Mouse (Mus musculus) cerebellum, adult 2 months (tissue): ENCODE results near the gene Actl6b. TPM values are rescaled to one million over a fixed set of nuclear protein-coding genes. Genes with fewer than 3 reads are reported as not detected.

Source experiments
- DNase-seq, 2 experiments: peaks; one replicate each; pipeline ENCODE4 v3.0.0; 2021
- H3K27ac ChIP-seq: fragments of 200-500 bp; 2 replicates; pipeline ENCODE4 v1.5.1; 2012; ENCODE audit warnings: low read length, control low read depth, inconsistent platforms; ENCODE audit not compliant: insufficient read depth
- H3K27me3 ChIP-seq: fragments of 200-500 bp; 2 replicates; pipeline ENCODE4 v1.6.1; 2012; ENCODE audit warnings: inconsistent platforms, mild to moderate bottlenecking, low read length, moderate library complexity; ENCODE audit not compliant: control insufficient read depth, insufficient read depth
- H3K4me1 ChIP-seq: fragments of 200-500 bp; 2 replicates; pipeline ENCODE4 v1.6.1; 2011; ENCODE audit warnings: low read length; ENCODE audit not compliant: control insufficient read depth, insufficient read depth
- H3K4me3 ChIP-seq: fragments of 200-500 bp; replicated peaks from 2 replicates; pipeline ENCODE3; 2011; ENCODE audit warnings: mild to moderate bottlenecking, low read depth, low read length, control low read depth; ENCODE audit not compliant: insufficient read depth
- CTCF ChIP-seq: fragments of 200-500 bp; IDR thresholded peaks from 2 replicates; pipeline ENCODE4 v1.5.1; 2011; ENCODE audit warnings: low read depth, mild to moderate bottlenecking, control low read depth, low read length, moderate library complexity, borderline replicate concordance; ENCODE audit not compliant: insufficient read depth
- POLR2A ChIP-seq: fragments of 200-500 bp; IDR thresholded peaks from 2 replicates; pipeline ENCODE4 v1.6.1; 2011; ENCODE audit warnings: low read length, control low read depth, borderline replicate concordance; ENCODE audit not compliant: insufficient read depth
- WGBS: fragments of 180-500 bp; shearing (Covaris S2); methylation state at CpG from one replicate; pipeline ENCODE4 v1.1.7; 2018; 5-methylcytosine and 5-hydroxymethylcytosine counted together
- polyA plus RNA-seq: library from polyadenylated mRNA; depleted of rRNA; stranded (reverse); fragments of >200 nt; gene quantifications from 2 replicates; pipeline ENCODE4 v1.2.3, GENCODE M21; 2012

Actl6b gene
- polyA plus RNA-seq, 1 experiment, result 125 TPM

GRCm38 (mm10) chr5:137569665-137570064, 16.3 kb downstream of the Actl6b start, which contains the start of gene Tfr2:
TSS of gene Tfr2 (plus strand) at chr5:137569840.
- Histone ChIP-seq H3K4me1 (no peaks in the 10 kb centered on the region), H3K27me3 (no peaks in the 10 kb centered on the region)
- WGBS, result 30% methylated on average over 9 of the region's 9 CpGs

GRCm38 (mm10) chr5:137570181-137570580, 16.9 kb downstream of the Actl6b start:
- no peaks in the 10 kb centered on the region for H3K4me1 ChIP-seq
- no peak overlapping the region for H3K4me3 ChIP-seq
- H3K27me3 ChIP-seq, result no peaks in the 10 kb centered on the region
- H3K27ac ChIP-seq, result no peak overlapping the region
- TF ChIP-seq POLR2A (no peak), CTCF (no peak)
- DNase-seq, result no peak
- WGBS, result 16% methylated on average over 7 of the region's 7 CpGs

More at GRCm38 (mm10) chr5:137569665-137570064, 16.3 kb downstream of the Actl6b start, which contains the start of gene Tfr2:
- DNase-seq, result no peak
- no peak within 1 kb of the TSS for H3K27ac ChIP-seq
- H3K4me3 ChIP-seq, result no peak within 1 kb of the TSS
- TF ChIP-seq POLR2A (no peak), CTCF (no peak)

GRCm38 (mm10) chr5:137570691-137571586, 17.6 kb downstream of the Actl6b start:
- no peak for DNase-seq
- Histone ChIP-seq H3K27ac (no peak overlapping the region), H3K4me3 (no peak overlapping the region), H3K4me1 (no peaks in the 10 kb centered on the region), H3K27me3 (no peaks in the 10 kb centered on the region)
- WGBS, result 68% methylated on average over 17 of the region's 17 CpGs
- no peak for TF ChIP-seq CTCF
- TF ChIP-seq POLR2A, result no peak

GRCm38 (mm10) chr5:137574470-137574901, 21.2 kb downstream of the Actl6b start:
- Histone ChIP-seq H3K27ac (no peak overlapping the region), H3K27me3 (no peaks in the 10 kb centered on the region), H3K4me1 (no peaks in the 10 kb centered on the region; the same call in 1 of the 2 replicates), H3K4me3 (peak overlapping the region; percentile 59)
- peak; percentile 82 to 84 for DNase-seq
- WGBS, result 4% methylated on average over 27 of the region's 27 CpGs
- no peak for TF ChIP-seq POLR2A
- TF ChIP-seq CTCF, result peak; percentile 56

- Histone ChIP-seq H3K27me3 (no peaks in the 10 kb centered on the region), H3K4me3 (no peak overlapping the region), H3K4me1 (no peaks in the 10 kb centered on the region; the same call in none of the 2 replicates), H3K27ac (no peak overlapping the region)
- TF ChIP-seq CTCF, result no peak
- TF ChIP-seq POLR2A, result no peak
- WGBS, result 86% methylated on average over 6 of the region's 6 CpGs
- DNase-seq, result no peak
Observed at GRCm38 (mm10) chr5:137580246-137580645, 26.9 kb downstream of the Actl6b start.

DNA sequence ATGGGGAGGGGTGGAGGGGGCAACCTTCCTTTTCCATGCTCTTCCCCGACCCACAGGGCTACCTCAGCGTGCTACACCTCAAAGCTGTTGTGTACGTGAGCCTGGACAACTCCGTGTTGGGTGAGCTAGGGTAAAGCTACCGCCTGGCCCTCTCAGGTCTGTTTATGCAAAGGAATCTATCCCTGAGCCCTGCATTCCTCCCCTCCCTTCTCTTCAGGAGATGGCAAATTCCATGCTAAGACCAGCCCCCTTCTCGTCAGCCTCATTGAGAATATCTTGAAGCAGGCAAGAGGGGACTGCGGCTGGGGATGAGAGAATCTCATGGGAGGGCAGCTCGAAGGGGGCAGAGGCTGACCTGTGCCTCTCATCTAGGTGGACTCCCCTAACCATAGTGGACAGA, 29.4 kb downstream of the Actl6b start:
- Histone ChIP-seq H3K4me1 (no peaks in the 10 kb centered on the region; the same call in 1 of the 2 replicates), H3K27ac (no peak overlapping the region), H3K4me3 (no peak overlapping the region), H3K27me3 (no peaks in the 10 kb centered on the region)
- no peak for TF ChIP-seq POLR2A
- no peak for DNase-seq
- 77% methylated on average over 8 of the region's 8 CpGs for WGBS

GRCm38 (mm10) chr5:137583670-137584169, 30.4 kb downstream of the Actl6b start:
- 28% methylated on average over 27 of the region's 27 CpGs for WGBS
- TF ChIP-seq CTCF, result no peak
- no peak for TF ChIP-seq POLR2A
- no peaks in the 10 kb centered on the region; the same call in 1 of the 2 replicates for H3K4me1 ChIP-seq
- H3K4me3 ChIP-seq, result peak overlapping the region; percentile 42
- peak; percentile 18 to 37 for DNase-seq
- no peaks in the 10 kb centered on the region for H3K27me3 ChIP-seq
- no peak overlapping the region for H3K27ac ChIP-seq

- H3K4me1 ChIP-seq, result no peaks in the 10 kb centered on the region; the same call in 1 of the 2 replicates
- DNase-seq, result peak; percentile 73 to 79
- no peak overlapping the region for H3K4me3 ChIP-seq
- no peak for TF ChIP-seq POLR2A
- peak; percentile 71 for TF ChIP-seq CTCF
- WGBS, result 24% methylated on average over 8 of the region's 8 CpGs
- no peaks in the 10 kb centered on the region for H3K27me3 ChIP-seq
- H3K27ac ChIP-seq, result no peak overlapping the region
Observed at GRCm38 (mm10) chr5:137584976-137585375, 31.7 kb downstream of the Actl6b start.

DNA sequence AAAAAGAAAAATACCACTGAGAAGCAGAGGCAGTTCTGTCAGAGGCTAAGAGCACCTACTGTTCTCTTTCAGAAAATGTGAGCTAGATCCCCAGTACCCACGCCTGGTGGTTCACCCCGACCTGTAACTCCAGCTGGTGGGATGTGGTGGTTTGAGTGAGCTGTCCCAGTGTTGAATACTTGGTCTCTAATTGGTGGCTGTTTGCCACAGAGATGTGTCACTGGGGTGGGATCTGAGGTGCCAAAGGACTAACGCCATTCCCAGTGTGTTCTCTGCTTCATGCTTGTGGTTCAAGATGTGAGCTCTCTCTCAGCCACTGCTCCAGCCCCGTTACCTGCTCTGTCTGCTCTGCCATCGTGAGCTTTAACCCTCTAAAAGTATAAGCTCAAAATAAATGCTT, 37.2 kb downstream of the Actl6b start:
- H3K4me3 ChIP-seq, result no peak overlapping the region
- 77% methylated on average over 5 of the region's 5 CpGs for WGBS
- no peak for DNase-seq
- no peak for TF ChIP-seq CTCF
- no peak for TF ChIP-seq POLR2A
- H3K27ac ChIP-seq, result no peak overlapping the region
- no peaks in the 10 kb centered on the region for H3K27me3 ChIP-seq
- H3K4me1 ChIP-seq, result no peaks in the 10 kb centered on the region
